Mouse (Mus musculus): ENCODE results near the gene Tox2.

The Tox2 gene

DNA sequence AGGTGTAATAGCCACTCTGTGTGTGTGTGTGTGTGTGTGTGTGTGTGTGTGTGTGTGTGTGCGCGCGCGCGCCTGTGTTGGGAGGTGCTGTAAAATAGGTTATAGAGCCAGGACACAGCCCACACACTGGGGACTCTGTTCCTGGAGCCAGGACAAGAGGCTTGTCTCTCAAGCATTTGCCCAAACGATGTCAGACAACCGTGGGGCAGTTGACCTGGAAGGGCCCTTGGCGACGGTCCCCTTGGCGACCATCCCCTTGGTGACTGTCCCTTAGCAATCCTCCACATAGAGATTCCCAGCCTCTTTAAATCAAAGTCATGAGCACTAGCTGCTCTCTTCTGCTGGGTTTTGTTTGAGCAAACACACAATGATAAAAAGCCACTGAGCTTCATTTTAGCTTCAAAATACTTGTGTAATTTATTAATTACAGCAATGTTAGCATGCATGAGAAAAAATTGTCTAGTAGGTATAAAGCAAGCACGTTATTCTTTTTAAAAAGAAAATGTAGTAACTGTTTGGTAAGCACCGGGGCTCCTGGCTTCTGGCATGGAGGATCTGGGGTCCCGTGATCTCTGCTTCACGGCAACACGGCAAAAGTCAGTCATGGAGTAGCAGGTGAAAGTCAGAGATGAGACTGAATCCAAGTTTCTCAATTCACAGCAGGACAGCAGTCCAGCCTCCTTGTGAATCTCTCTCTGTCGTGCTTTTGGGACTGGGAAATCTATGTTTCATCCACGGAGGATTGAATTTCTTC is 3.0 kb downstream of the Tox2 start:
- DNase-seq (ENCODE audit: low read depth): no peak

DNA sequence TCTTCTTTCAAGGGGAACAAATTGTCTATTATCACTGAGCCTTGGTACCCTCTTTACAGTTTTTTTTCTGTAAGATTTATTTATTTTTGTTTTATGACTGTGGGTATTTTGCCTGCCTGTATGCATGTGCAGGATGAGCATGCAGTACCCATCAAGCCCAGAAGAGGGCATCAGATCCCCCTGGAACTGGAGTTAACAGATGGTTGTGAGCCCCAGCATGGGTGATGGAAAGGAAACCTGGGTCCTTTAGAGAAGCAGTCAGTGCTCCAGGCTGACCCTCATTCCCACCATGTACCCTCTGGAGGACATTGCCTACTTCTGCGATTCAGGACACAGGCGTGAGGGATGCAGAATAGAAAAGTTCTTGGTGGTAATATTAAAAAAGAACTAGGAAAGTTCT is 4.4 kb downstream of the Tox2 start:
- DNase-seq (ENCODE audit: low read depth): peak; percentile 42

DNA sequence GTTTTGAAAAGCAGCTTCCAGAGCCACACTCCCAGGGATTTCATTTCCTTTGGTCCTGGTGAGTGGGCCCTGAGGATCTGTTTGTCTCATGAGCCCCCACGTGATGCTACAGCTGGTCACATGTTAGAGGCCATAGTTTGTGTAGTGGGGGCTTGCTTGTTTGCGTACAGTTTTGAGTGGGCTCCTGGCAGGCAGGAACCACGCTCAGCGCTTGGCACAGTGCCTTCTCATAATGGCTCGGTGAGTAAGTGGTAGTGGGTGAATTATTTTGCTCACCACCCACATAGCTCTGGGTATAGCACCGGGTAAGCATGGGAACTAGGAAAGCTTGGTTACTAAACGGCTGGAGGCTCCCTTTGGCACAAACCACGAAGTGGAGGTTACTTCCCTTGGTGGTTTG is 6.2 kb downstream of the Tox2 start:
- no peak for DNase-seq (ENCODE audit: low read depth)

DNA sequence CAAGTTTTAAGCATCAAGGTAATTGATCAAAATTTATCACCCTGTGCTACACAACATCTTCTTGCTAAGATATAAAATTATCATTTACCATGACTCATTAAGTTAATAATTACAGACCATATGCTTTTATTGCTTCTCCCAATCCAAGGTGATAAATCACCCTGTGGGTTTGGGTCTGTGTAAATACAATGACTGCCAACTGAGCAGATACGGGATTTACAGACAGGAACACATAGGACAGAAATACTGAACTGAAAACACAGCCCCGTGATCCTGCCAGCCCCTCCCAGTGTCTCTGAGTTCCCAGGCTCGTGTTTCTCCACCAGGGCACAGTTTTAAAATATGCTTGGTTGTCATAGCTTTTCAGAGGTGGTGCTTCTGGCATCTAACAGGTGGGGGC is 10.2 kb downstream of the Tox2 start:
- DNase-seq (ENCODE audit: low read depth): no peak

DNA sequence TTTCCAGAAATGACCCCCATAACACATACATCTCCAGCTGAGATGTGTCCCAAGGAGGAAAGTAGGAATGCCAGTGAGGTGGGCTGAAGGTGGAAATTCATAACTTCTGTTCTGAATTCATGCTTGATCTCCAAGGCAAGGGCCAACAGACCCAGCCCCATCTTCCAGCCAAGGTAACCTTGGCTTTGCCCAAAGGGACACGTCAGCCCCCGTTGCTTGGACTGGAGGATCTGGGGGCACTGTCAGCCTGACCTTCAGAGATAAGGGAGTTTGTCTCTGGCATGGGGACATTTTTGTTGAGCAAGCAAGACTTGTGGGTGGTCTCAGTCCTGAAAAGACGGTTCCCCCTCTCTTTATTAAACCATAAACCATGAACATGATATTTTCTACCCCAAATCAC is 15.2 kb downstream of the Tox2 start:
- no peak for DNase-seq (ENCODE audit: low read depth)

DNA sequence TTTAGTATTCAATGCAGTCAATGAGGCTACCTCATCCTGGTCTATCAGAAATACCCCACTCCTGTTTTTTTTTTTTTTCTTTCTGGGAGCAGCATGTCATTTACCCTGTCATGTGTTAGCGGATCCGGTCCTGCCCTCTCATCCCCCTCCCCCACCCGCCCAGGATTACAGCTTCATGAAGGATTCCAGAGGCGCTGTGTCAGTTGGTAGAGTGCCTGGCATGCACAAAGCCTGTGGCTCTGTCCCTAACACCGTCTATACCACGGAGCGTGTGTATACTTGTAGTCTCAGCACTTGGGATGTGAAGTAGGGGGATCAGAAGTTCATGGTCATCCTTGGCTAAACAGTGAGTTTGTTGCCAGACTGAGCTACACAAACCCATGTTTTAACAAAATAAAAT is 15.6 kb downstream of the Tox2 start:
- DNase-seq (ENCODE audit: low read depth): no peak

DNA sequence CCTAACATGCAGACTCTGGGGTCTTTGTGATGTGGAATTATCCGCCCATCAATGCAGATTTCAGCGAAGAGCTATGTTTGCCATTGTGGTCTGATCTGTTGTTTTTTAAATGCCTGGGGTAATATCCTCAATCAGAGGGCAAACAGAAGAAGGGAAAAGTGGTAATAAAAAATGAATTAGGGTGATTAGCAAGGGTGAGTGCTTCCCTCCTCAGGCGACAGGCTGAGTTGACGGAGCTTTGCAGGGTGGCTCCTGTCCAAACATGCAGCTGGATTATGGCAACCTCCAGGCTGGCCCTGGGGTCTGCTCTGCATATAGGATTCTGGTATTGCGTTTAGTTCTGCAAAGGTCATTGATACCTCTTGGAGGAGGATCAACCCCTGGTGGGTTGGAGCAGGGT is 16.5 kb downstream of the Tox2 start:
- DNase-seq (ENCODE audit: low read depth): no peak

DNA sequence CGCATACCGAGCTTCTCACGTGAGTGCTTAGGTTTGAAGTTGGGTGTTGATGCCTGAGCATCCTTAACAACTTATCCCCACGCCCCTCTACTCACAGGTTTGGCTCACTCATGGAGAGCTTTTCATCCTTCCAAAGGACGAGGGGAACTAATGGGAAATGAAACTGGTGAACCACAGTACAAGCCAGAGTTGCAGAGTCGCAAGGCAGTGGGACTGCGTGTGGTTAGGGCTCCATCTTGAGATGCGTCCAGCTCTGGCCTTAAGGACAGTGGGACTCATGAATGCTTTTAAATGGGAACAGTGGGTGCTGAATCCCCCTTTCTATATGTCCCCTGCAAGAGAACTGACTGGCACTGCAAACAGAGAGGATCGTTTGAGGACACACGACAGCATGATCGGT is 17.8 kb downstream of the Tox2 start:
- no peak for DNase-seq (ENCODE audit: low read depth)

DNA sequence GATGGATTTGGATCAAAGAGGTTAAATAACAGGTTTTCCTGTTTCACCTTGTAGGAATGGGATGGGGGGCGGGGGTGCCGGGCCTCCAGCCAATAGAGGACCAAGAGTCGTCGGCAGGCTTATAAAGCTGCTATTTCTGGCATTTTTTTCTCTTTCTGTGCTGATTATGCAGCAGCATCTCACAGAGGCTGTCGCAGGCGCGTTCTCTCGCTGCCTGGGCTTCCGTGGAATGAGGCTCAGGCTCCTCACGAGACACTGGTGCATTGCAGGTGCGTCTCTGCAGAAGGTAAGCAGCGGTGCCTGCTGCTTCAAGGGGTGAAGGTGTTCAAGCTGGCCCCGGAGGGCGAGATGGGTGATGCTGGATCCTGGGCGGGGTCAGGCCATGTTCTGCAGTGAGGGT is 22.4 kb downstream of the Tox2 start:
- DNase-seq (ENCODE audit: low read depth): no peak

DNA sequence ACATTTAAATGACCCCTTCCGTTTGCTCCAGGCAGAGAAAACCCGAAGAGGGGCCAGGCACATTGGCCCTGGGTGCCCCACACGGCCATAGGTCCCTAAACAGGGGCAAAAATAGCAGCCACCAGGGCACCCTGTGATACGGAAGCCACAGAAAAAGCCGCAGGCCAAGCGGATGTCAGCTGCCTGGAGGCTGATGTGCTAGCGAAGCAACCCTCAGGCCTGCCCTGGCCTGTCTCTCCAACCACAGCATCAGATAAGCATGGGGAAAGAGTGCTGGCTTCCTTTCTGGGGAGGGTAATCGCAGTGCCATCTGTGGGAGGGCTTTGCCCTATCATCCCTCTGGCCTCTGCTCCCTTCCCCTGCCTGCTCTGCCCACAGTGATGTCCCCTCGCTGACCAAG is 26.1 kb downstream of the Tox2 start:
- DNase-seq (ENCODE audit: low read depth): peak; percentile 74

DNA sequence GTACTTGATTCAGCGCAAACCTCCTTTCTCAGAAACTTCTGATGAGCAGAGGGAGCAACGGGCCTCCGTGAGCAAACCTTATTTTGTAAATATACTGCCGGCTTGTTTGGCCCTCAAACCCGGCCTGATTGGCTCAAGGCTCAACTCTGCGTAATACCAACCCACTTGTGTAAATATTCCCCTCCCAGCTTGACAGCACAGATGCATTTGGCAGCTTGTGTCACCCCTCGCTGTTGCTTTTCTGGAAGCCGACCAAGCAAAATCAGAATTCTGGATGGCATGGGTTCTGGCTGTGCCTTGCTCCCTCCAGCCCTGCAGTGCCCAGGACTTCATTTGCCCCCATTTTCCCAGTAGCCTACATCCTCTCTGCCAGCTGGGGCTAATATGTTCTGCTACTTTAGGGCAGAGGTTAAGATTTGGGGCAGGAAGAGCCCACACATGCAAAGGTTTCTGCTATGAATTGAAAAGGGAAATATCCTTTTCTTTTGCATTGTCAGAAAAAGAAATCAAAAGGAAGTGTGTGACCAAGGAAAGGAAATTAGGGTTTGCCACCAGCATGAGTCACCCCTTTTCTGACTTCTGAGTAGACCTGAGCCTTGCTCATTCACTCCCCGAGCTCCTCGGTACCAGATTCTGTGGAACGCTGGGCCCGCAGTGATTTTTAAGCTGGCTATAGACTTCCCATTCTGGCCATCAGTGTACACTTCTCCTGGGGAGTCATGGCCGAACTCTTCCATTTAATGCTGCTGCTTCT is 29.0 kb downstream of the Tox2 start:
- peak; percentile 41 for DNase-seq (ENCODE audit: low read depth)

DNA sequence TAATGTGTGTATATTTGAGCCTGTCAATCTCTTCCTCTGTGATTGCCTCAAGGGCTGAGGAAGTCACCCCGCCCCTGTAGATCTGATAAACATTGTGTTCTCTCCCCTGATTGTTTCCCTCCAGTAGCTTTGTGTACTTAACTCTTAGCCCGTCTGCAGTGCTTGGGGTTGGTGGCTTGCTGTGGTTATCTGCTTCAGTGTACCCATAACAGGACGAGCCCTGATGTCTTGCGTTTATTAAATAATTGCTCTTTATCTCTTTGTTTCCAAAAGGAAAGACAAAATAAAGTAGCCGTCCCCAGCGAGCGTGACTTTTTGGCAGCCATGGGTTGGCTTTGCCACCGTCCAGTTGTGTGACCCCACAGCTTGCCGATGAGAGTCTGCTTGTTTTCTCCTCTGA is 30.7 kb downstream of the Tox2 start:
- no peak for DNase-seq (ENCODE audit: low read depth)

DNA sequence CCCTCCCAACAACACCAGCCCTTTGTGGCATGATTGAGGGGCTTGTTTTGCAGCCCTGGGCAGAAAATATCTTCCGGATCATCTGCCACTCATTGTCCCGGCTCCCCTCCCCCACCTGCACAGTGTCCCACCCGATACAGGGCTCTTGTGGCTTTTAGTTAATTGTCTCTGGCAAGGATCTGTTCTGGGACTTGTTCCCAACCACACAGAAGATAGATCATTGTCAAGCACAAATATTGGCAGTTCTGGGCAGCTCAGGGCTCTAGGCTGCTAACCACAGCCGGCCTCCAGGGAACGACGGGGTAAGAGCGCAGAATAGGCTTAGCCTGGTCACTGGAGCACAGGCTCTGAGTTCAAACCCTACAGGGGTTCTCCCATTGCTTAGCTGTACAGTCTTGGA is 33.1 kb downstream of the Tox2 start:
- no peak for DNase-seq (ENCODE audit: low read depth)

DNA sequence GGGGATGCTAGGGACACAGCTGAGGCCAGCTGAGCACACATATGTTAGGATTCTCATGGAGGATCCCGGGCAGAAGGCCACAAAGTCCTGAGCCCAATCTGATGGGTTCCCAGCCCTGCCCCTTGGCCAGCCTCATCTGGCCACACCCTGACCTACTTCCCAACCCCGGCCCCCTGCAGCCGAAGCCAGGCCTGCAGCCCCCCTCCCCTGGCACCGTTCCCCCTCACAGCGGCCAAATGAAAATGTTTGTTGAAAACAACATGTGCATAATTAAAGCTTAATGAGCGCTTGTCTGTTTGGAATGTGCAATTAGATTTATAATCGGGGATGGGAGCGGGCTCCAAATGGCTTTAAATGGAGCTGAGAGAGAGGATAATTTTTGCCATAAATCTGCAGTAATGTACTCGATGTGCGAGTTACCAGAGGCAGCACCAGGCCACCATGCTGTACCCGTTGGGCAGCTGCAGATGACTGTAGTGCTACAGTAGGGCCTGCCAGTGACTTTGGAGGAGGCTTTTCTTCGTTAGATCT is 35.1 kb downstream of the Tox2 start:
- DNase-seq (ENCODE audit: low read depth): no peak

DNA sequence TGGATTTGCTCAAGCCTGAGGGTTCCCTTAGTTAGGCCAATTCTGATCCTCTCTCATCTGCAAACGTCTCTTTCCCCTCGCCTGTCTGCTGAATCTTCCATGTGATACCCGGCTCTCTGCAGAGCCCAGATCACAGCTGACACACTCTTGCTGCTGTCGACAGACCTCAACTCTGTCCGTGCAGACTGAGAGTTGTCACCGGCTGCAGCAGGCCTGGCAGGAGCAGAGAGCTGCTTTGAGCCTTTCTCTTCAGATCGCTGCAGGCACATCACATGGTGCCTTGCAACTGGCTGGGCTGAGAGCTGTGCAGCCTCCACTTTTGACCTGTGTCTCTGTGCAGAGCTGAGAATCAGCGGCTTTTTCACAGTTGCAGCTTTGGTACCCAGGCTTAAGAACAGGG is 37.0 kb downstream of the Tox2 start:
- DNase-seq (ENCODE audit: low read depth): no peak

DNA sequence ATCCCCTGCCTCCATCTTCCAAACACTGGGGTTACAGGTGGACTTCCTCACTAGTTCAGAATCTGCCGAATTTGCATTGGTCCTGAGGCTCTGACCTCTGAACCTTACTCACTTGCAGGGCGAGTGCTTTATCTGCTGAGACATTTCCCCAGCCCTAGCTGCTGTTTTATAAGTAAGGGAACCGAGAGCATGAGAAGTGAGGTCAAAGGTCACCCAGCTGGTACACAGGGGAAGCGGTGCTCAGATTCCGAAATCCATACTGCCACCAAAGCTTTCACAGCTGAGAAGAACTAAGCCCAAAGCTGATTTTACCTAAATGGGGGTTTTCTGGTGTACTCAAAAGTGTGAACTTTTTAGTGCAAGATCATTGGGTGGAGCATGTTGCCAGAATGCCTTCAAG is 38.9 kb downstream of the Tox2 start:
- DNase-seq (ENCODE audit: low read depth): no peak

DNA sequence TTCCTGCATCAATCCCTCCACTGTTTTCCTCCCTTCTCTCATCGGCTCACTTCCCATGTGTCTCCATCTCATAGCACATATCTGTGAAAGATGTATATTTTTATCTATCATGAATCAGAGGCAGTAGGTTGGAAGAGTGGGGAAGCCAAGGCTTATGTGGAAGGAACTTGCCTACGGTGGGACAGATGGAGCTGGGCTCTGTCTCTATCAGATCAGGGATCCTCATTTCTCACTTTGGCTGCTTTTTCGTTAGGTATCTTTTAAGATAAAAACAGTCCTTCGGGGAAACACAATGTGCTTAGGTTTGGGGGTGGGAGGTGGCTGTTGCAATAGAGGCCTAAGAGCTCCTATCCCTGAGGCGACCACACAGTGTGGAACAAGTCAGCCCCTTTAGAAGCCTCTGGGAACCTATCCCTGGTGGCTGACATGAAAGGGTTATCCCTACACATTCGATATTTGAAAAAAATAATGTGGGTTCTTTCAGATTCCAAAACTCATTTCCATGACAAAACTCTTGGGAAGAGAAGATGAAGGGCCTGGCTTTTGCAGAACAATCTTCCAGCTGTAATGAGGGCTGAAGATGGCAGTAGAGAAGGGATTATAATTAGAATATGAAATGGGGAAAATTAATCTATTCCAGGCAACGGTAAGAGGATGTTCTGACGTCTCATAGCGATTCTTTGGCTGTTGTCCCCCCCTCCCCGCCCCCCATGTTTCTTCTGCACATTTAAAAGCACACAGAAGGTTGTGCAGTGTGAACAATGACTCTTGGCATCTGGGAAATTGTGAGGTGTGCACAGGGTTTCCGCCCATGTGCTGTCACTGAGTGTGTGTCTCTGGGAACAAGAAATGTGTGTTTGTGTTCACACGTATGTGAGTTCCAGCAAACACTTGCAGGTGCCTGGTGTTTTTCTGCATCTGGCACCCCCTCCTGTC is 41.3 kb downstream of the Tox2 start:
- no peak for DNase-seq (ENCODE audit: low read depth)

DNA sequence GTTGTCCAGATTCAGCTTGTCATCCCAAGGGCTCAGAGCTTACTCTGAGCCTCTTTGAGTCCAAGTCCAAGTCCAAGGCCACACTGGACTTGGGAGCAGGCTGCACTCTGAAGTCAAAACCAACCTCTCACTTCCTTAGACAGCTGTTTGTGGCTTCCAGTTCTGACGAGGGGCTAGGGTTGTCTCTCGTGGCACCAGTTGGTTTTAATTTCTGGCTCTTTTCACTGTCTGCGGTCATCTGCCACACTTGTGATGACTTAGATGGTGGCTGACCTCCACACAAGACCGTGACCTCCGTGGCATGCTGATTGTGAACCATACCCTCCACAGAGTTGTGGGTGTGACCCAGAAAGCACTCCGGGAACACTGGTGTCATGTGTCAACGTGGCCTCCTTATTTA is 46.0 kb downstream of the Tox2 start:
- no peak for DNase-seq (ENCODE audit: low read depth)

DNA sequence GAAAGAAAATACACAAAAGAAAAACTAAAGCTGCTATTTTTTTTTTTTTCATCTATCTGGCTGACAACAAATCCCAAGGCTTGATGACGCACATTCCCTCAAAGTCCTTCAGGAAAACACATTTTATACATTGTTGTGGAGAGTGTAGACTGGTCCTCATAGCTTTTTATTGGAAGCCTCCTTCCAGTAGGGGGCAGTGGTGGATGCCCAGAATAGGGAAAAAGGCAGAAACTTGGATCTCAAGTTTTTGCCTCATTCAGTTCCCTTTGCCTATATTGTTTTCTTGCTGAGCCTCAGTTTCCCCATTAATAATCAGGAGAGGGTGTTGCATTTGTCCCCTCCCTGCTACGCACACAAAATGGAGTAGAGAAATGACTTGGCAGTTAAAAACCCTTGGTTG is 49.7 kb downstream of the Tox2 start:
- peak; percentile 39 for DNase-seq (ENCODE audit: low read depth)

DNA sequence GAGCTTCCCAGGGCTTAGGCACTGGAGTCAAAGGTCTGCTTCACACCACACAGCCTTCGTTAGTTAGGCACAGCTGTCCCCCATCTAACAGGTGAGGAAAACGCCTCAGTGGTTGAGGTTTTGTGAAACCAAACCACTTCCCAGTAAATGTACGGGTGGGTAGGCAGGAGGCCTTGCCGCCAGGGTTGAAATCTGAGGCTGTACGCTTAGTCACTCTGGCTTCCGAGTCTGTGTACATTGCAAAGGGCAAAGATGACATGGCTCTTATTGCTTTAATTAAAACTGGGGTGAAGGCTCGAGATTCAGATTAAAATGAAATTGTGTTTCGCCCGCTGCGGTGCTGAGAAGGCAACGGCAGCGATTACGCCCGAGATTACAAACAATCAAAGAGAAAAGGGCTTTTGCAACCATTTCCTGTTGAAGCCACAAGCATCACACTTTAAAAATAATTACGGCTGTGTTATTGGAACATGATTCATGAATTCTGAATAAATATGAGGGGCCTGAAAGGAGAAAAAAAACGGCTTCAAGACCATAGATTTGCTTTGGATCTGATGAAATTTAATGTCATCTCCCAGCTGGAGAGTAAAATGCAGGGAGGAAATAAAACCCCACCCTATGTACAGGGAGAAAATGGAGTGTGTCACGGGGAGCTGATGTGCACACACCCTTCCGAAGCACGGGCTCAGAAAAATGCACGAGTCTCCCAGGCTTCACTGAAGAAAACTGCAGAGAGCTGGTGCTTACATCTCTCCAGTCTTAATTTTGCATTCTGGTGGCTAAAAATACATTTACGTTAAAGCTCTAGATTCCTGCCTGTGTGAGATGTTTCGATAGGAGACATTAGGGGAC is 50.5 kb downstream of the Tox2 start:
- peak; percentile 70 for DNase-seq (ENCODE audit: low read depth)

DNA sequence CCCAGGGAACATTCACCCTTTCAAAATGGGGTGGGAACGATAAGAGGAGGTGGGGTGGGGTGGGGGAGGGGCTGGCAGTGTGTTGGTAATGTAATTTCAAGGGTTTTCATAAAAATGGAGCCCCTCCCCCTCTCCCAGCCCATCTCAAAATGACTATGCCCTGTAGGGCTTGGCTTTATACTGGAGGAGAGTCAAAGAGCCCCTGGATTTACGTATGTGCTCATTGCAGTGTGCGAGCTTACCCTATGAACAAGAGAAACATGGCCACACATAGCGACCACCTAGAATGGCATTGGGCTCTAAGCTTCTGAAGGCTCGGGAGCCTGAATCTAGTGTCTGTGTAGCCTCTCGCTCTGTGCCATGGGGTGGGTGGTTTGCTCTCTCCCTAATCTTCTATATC is 51.3 kb downstream of the Tox2 start:
- DNase-seq (ENCODE audit: low read depth): no peak

DNA sequence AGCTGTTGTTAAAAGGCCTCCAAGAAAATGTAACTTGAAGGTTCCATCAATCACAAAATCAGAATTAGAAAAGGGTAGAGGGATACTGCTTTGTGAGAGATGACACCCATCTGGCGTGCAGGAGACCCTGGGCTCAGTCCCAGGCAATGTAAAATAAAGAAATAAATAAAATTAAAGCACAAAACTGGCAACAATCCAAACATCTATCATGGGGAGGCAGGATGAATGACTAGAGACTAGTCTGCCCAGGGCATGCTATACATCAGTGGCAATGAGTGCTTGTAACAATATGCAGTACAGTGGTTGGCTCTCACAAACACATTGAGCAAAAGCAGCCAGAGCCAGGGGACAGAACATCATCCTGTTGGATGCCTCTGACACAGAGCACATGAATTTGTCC is 53.8 kb downstream of the Tox2 start:
- DNase-seq (ENCODE audit: low read depth): no peak
